Mouse (Mus musculus) neural tube, embryonic 13.5 days (tissue): ENCODE measurements at regions not wholly inside any gene's neighbourhood (a gene's known extent, or its start where the extent isn't known, plus 50 kb on each side); places are given as distances from the start of the nearest gene placed in this dataset.
A peak's percentile ranks its signal among the peaks of the same experiment; 100 is the strongest.
"Not testable (repeated sequence)": the region's sequence is repeated elsewhere in the genome, so short reads cannot be mapped to it uniquely, and the experiment has no call there.

Experiments used
- ATAC-seq: fragments of 200-750 bp; cut with Nextera tagmentation; 2 replicates; pipeline ENCODE4 v1.8.0; 2017; ENCODE audit warnings: low read depth, mild to moderate bottlenecking, moderate TSS enrichment, moderate library complexity
- H3K27ac ChIP-seq: fragments of 300-500 bp; sonication (generic); replicated peaks from 2 replicates; pipeline ENCODE4 v1.5.1; 2015; ENCODE audit warnings: moderate library complexity, mild to moderate bottlenecking, inconsistent platforms
- H3K27me3 ChIP-seq: fragments of 300-500 bp; sonication (generic); 2 replicates; pipeline ENCODE4 v1.6.1; 2015; ENCODE audit warnings: mild to moderate bottlenecking, inconsistent platforms
- H3K36me3 ChIP-seq: fragments of 300-500 bp; sonication (generic); 2 replicates; pipeline ENCODE4 v1.6.1; 2015; ENCODE audit warnings: mild to moderate bottlenecking, inconsistent platforms
- H3K4me1 ChIP-seq: fragments of 300-500 bp; sonication (generic); replicated peaks from 2 replicates; pipeline ENCODE4 v1.6.1; 2015; ENCODE audit warnings: inconsistent platforms
- H3K4me2 ChIP-seq: fragments of 300-500 bp; sonication (generic); 2 replicates; pipeline ENCODE4 v1.6.1; 2015; ENCODE audit warnings: inconsistent platforms, mild to moderate bottlenecking, moderate library complexity
- H3K4me3 ChIP-seq: fragments of 300-500 bp; sonication (generic); 2 replicates; pipeline ENCODE4 v1.5.1; 2015; ENCODE audit warnings: mild to moderate bottlenecking, inconsistent platforms
- H3K9ac ChIP-seq: fragments of 300-500 bp; sonication (generic); 2 replicates; pipeline ENCODE4 v1.6.1; 2015; ENCODE audit warnings: moderate library complexity, mild to moderate bottlenecking, inconsistent platforms
- H3K9me3 ChIP-seq: fragments of 300-500 bp; sonication (generic); 2 replicates; pipeline ENCODE4 v1.6.1; 2016; ENCODE audit warnings: inconsistent platforms
- WGBS: fragments of 180-500 bp; shearing (Covaris S2); methylation state at CpG from one replicate; pipeline ENCODE4 v1.1.7; 2015; 5-methylcytosine and 5-hydroxymethylcytosine counted together

DNA sequence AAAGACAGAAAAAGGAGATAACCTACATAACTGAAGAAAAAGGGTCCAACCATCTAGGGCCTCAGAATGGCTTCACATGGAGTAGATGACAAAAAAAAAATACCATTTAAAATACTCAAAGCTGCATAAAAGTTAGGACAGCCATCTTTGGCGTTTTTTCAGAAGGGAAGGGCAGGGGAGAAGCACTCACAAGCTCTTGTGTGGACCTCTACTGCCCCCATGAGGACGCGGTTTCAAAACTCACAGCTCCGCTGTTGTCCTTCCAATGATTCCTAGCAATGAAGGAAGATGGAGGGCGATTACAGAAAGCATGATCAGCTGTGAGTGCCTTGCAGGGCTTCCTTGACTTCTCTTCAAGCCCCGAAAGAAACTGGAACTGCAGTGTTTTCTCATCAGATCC is 140.8 kb upstream of the Olfr1324 start:
- H3K27me3 ChIP-seq: no peaks in the 10 kb centered on the region
- no peaks in the 10 kb centered on the region for H3K4me1 ChIP-seq
- H3K4me3 ChIP-seq: no peak overlapping the region
- no peak for ATAC-seq
- WGBS: 62% methylated on average over 6 of the region's 6 CpGs
- H3K4me2 ChIP-seq: no peak overlapping the region
- H3K9ac ChIP-seq: no peak overlapping the region
- H3K9me3 ChIP-seq: no peaks in the 10 kb centered on the region
- H3K27ac ChIP-seq: no peak overlapping the region
- H3K36me3 ChIP-seq: peaks cover 11% of the 10 kb centered on the region

GRCm38 (mm10) chrX:50566345-50566744 is 138.0 kb upstream of the Olfr1324 start:
- Histone ChIP-seq H3K4me2 (peak overlapping the region; percentile 26; the same call in 1 of the 2 replicates), H3K27me3 (no peaks in the 10 kb centered on the region), H3K4me3 (no peak overlapping the region), H3K9ac (no peak overlapping the region), H3K9me3 (no peaks in the 10 kb centered on the region), H3K27ac (no peak overlapping the region), H3K4me1 (no peaks in the 10 kb centered on the region), H3K36me3 (peaks cover 11% of the 10 kb centered on the region)
- ATAC-seq: no peak
- WGBS: 65% methylated on average over 5 of the region's 5 CpGs

DNA sequence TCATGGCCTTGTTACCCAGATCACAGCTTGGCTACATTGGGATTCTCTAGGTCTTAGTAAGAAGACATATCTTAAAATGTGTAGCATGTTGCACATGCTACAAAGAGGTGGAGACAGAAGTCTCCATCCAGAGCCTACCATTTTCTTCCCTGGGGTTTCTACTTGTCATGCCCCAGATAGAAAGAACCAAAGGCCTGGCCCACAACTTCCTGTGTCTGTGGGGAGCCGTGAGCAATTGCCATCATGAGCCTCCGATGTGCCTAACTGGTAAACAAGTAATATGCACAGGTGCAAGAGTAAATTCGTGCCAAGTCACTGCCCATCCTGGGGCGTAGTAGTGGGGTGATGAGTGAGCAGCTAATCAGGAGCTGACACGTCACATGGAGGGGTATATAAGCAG is 136.7 kb upstream of the Olfr1324 start:
- peaks cover 11% of the 10 kb centered on the region for H3K36me3 ChIP-seq
- H3K9me3 ChIP-seq, H3K27ac ChIP-seq, H3K27me3 ChIP-seq, H3K4me1 ChIP-seq, H3K4me3 ChIP-seq, H3K4me2 ChIP-seq, ATAC-seq, H3K9ac ChIP-seq: not testable (repeated sequence)
- WGBS: 94% methylated on average over 5 of the region's 5 CpGs

GRCm38 (mm10) chrX:50560915-50561314 is 132.6 kb upstream of the Olfr1324 start:
- H3K27me3 ChIP-seq: no peaks in the 10 kb centered on the region
- no peak for ATAC-seq
- no peak overlapping the region for H3K4me3 ChIP-seq
- H3K4me2 ChIP-seq: no peak overlapping the region
- no peak overlapping the region for H3K27ac ChIP-seq
- H3K9me3 ChIP-seq: no peaks in the 10 kb centered on the region
- H3K9ac ChIP-seq: no peak overlapping the region
- WGBS: 43% methylated on average over 2 of the region's 2 CpGs
- H3K4me1 ChIP-seq: no peaks in the 10 kb centered on the region
- H3K36me3 ChIP-seq: no peaks in the 10 kb centered on the region

DNA sequence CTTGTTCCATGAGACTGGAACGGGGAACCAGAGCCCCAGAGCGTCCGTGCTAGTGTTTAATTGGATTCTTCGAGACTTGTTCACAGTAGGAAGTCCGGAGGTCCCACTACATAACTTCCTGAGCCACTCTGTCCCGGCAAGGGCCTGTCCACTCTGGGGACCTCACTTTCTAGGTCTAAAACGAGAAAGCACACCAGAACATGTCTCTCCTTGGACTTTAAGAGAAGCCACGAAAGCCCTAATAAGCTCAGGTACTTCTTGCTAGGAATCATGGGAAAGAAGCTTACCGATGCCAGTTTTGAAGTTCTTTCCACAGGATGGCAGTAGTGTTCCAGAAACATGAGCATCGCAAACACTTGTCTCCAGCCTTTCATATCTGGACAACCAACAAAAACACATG is 122.0 kb upstream of the Olfr1324 start:
- WGBS: 60% methylated on average over 10 of the region's 10 CpGs
- H3K4me1 ChIP-seq: no peaks in the 10 kb centered on the region
- no peaks in the 10 kb centered on the region for H3K27me3 ChIP-seq
- H3K4me3 ChIP-seq: peak overlapping the region; percentile 35
- no peaks in the 10 kb centered on the region for H3K9me3 ChIP-seq
- no peak overlapping the region for H3K9ac ChIP-seq
- peak overlapping the region; percentile 45 for H3K4me2 ChIP-seq
- no peak for ATAC-seq
- no peaks in the 10 kb centered on the region for H3K36me3 ChIP-seq
- H3K27ac ChIP-seq: no peak overlapping the region

DNA sequence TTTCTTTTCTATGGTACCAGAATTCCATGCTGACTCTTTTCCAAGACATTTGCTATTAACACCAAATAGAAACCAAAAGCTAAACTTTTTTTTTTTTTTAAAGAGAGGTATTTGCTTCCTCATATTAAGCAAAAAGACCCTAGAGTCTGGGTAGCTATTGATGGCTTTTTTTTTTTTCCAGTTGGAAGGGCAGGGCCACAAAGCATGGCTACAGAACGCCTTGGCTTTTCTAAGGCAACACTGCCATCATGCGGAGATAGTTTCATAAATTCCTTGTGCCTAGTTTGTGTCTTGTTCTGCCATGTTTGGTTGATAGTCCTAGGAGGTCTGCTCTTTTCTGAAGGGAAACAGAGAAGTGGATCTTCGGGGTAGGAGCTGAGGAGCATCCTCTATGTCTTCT is 121.4 kb upstream of the Olfr1324 start:
- Histone ChIP-seq H3K9ac (no peak overlapping the region), H3K4me1 (no peaks in the 10 kb centered on the region), H3K9me3 (no peaks in the 10 kb centered on the region), H3K36me3 (no peaks in the 10 kb centered on the region), H3K27me3 (no peaks in the 10 kb centered on the region), H3K4me3 (peak overlapping the region; percentile 35), H3K27ac (no peak overlapping the region), H3K4me2 (peak overlapping the region; percentile 45)
- WGBS: 51% methylated on average over 3 of the region's 3 CpGs
- ATAC-seq: 0 out of 2 replicates have a peak, but pooled peaks have one; percentile 11

DNA sequence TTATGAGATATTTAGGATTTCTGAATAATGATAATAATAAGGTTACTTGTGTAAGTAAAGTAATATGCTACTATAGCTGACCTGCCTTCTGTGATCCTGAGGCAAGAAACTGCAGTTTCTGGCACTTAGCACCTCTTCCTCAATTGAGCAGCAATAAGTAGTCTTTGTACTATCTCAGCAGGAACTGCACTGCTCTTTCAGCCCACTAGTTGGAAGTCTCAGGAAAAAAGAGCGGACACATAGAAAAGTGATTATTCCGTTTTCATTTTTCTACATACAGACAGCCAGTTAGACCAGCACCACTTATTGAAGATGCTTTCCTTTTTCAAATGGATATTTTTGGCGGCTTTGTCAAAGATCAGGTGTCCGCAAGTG is 109.5 kb upstream of the Olfr1324 start:
- WGBS: 51% methylated on average over 4 of the region's 4 CpGs
- not testable (repeated sequence) for H3K27me3 ChIP-seq, H3K27ac ChIP-seq, H3K4me1 ChIP-seq, H3K9me3 ChIP-seq, H3K36me3 ChIP-seq
- peak overlapping the region; percentile 40 for H3K4me3 ChIP-seq
- H3K4me2 ChIP-seq: peak overlapping the region; percentile 42
- H3K9ac ChIP-seq: peak overlapping the region; percentile 41; the same call in 1 of the 2 replicates
- peak; percentile 23; the same call in 1 of the 2 replicates for ATAC-seq

GRCm38 (mm10) chrX:50537122-50537784 is 109.0 kb upstream of the Olfr1324 start:
- Histone ChIP-seq H3K9ac (peak overlapping the region; percentile 41; the same call in 1 of the 2 replicates), H3K9me3 (no peaks in the 10 kb centered on the region), H3K27me3 (no peaks in the 10 kb centered on the region), H3K4me2 (peak overlapping the region; percentile 42), H3K4me1 (no peaks in the 10 kb centered on the region), H3K4me3 (peak overlapping the region; percentile 40), H3K36me3 (no peaks in the 10 kb centered on the region), H3K27ac (no peak overlapping the region)
- peak; percentile 75 for ATAC-seq
- WGBS: 42% methylated on average over 19 of the region's 19 CpGs

DNA sequence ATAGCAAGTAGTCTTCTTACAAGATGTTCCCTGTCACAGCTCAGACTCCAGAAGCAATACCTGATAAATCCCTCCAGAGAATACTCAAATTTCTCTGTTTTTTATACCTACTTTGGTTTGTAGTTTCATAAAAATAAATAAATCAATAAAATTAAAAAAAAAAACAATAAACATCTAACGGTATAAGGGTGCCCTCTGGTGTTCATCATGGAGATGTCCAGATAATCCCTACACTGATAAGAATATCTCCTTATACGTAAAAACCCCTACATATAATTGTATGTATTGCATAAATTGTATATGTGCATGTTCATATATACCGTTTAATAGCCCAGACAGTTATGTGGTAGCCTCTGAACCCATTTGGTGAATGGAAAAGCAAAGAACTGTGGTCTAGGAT is 75.7 kb upstream of the Olfr1324 start:
- no peaks in the 10 kb centered on the region for H3K4me1 ChIP-seq
- 24% methylated on average over 3 of the region's 3 CpGs for WGBS
- no peak overlapping the region for H3K27ac ChIP-seq
- H3K36me3 ChIP-seq: no peaks in the 10 kb centered on the region
- no peak overlapping the region for H3K9ac ChIP-seq
- H3K4me2 ChIP-seq: no peak overlapping the region
- H3K9me3 ChIP-seq: no peaks in the 10 kb centered on the region
- ATAC-seq: no peak
- no peak overlapping the region for H3K4me3 ChIP-seq
- no peaks in the 10 kb centered on the region for H3K27me3 ChIP-seq

GRCm38 (mm10) chrX:50501181-50501580 is 72.9 kb upstream of the Olfr1324 start:
- Histone ChIP-seq H3K4me3 (no peak overlapping the region), H3K4me2 (no peak overlapping the region), H3K4me1 (no peaks in the 10 kb centered on the region), H3K27ac (no peak overlapping the region), H3K27me3 (no peaks in the 10 kb centered on the region), H3K36me3 (no peaks in the 10 kb centered on the region), H3K9me3 (no peaks in the 10 kb centered on the region), H3K9ac (no peak overlapping the region)
- no peak for ATAC-seq
- 35% methylated on average over 1 of the region's 1 CpGs for WGBS

DNA sequence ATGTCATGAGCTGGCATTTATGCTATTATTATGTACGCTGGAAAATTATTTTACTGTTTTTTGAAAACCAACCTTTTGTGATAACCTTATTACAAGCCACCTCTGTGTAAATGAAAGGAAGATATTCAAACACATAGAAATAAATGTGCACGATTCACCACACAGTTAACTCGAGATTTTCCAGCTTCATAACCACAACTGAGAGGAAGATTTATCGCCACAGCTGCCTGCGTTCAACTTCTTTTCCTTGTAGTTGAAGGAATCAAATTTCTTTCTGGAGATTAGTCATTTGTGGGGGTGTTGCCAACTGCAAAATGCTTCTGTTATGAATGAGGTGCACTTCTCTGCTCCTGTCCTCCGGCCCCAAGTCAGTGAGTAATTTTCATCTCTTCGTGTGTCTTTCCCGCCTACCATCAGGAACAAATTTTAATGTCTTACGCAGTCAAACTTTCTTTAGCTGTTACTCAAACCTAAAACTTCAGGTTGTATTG is 62.2 kb upstream of the Olfr1324 start:
- 78% methylated on average over 9 of the region's 9 CpGs for WGBS

More for the DNA sequence above, 62.2 kb upstream of the Olfr1324 start:
- not testable (repeated sequence) for H3K27ac ChIP-seq, H3K9me3 ChIP-seq, H3K27me3 ChIP-seq, H3K36me3 ChIP-seq, H3K9ac ChIP-seq, H3K4me2 ChIP-seq, H3K4me3 ChIP-seq, H3K4me1 ChIP-seq, ATAC-seq
